Mouse (Mus musculus) cerebellum, postnatal 10 days (tissue): ENCODE results near the gene Ppef2.

Source experiments
- DNase-seq, 2 experiments: peaks; one replicate each; pipeline ENCODE4 v3.0.0; 2021; ENCODE audit warnings: mixed read lengths in 2 of 2

Gene Ppef2

GRCm38 (mm10) chr5:92256218-92256617 is at the start of gene Ppef2:
Gene Ppef2 (minus strand): TSS chr5:92256278.
- no peak for DNase-seq

- no peak for DNase-seq
Observed at GRCm38 (mm10) chr5:92304291-92304690, 48.2 kb upstream of the Ppef2 start.

- no peak for DNase-seq
Observed at GRCm38 (mm10) chr5:92302149-92302840, 46.2 kb upstream of the Ppef2 start.

GRCm38 (mm10) chr5:92294525-92294924 is 38.4 kb upstream of the Ppef2 start:
- no peak for DNase-seq

GRCm38 (mm10) chr5:92291652-92292414 is 35.8 kb upstream of the Ppef2 start:
- DNase-seq, result no peak

- DNase-seq, result no peak
Observed at GRCm38 (mm10) chr5:92287840-92288239, 31.8 kb upstream of the Ppef2 start.

GRCm38 (mm10) chr5:92283107-92283506 is 27.0 kb upstream of the Ppef2 start:
- DNase-seq, result no peak

GRCm38 (mm10) chr5:92282571-92282970 is 26.5 kb upstream of the Ppef2 start:
- peak; percentile 25 to 47 for DNase-seq

- DNase-seq, result no peak
Observed at GRCm38 (mm10) chr5:92278942-92279537, 23.0 kb upstream of the Ppef2 start.

- peak; percentile 86 for DNase-seq
Observed at GRCm38 (mm10) chr5:92277437-92278394, 21.6 kb upstream of the Ppef2 start, which contains the start of gene Naaa. Gene Naaa (minus strand): TSS chr5:92278170.

GRCm38 (mm10) chr5:92270496-92270895 is 14.4 kb upstream of the Ppef2 start:
- no peak for DNase-seq

GRCm38 (mm10) chr5:92263761-92264359 is 7.8 kb upstream of the Ppef2 start:
- DNase-seq, result peak; percentile 76 to 81

- DNase-seq, result no peak
Observed at GRCm38 (mm10) chr5:92262646-92263045, 6.6 kb upstream of the Ppef2 start.

- no peak for DNase-seq
Observed at GRCm38 (mm10) chr5:92254476-92254875, 1.6 kb downstream of the Ppef2 start.

GRCm38 (mm10) chr5:92252797-92253343 is 3.2 kb downstream of the Ppef2 start:
- DNase-seq, result peak; percentile 51 to 59

- DNase-seq, result no peak
Observed at GRCm38 (mm10) chr5:92252031-92252430, 4.0 kb downstream of the Ppef2 start.

GRCm38 (mm10) chr5:92248614-92249013 is 7.5 kb downstream of the Ppef2 start:
- no peak for DNase-seq

GRCm38 (mm10) chr5:92245483-92245882 is 10.6 kb downstream of the Ppef2 start:
- no peak for DNase-seq

- DNase-seq, result no peak
Observed at GRCm38 (mm10) chr5:92244900-92245299, 11.2 kb downstream of the Ppef2 start.

- DNase-seq, result no peak
Observed at GRCm38 (mm10) chr5:92240769-92241168, 15.3 kb downstream of the Ppef2 start.

GRCm38 (mm10) chr5:92239333-92240232 is 16.5 kb downstream of the Ppef2 start:
- DNase-seq, result peak; percentile 90
